Mouse (Mus musculus) liver, adult 2 months (tissue): Measurements from ENCODE around the gene Hist1h2bj.

ENCODE experiments used
- CTCF ChIP-seq: fragments of 200-500 bp; IDR thresholded peaks from 2 replicates; pipeline ENCODE4 v1.5.1; 2011; ENCODE audit warnings: low read depth, low read length, control low read depth
- POLR2A ChIP-seq: fragments of 200-500 bp; IDR thresholded peaks from 2 replicates; pipeline ENCODE4 v1.6.1; 2011; ENCODE audit warnings: low read length, control low read depth; ENCODE audit not compliant: insufficient read depth; ENCODE audit errors: extremely low read depth

DNA sequence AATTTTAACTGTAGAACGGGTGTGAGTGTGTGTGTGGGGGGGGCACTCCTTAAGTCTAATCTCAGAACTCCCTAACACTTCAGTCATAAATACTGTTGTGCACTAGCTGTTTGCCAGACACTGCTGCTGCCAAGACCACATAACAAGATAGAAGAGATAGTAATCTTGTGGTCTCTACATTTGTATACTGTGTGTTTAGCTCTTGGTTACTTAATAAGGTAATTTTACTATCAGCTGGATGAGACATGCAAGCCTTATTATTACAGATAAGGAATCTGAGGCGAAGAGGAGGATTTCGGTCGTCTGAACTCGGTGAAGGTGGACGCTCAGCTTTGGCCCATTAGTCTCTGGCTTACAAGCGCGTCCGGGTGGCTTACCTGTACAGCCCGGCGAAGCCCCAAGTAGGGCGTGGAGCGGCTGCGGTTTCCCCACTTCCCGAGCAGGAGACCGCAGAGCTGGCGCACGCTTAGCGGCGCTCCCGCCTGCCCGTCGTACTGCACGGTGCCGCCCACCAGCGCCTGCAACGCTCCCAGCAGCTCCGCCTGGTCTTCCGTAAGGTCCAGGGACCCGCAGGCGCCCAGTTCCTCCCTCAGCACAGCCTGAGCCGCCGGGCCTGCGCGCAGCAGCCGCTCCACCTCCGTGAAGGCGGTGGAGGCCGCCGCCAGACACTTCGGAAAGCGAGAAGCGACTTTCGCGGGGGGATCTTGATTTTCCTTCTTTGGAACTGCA lies 37.2 kb upstream of the Hist1h2bj start:
- TF ChIP-seq CTCF (no peak), POLR2A (no peak)
